Mouse (Mus musculus) midbrain, embryonic 13.5 days (tissue): Measurements from ENCODE around the gene Fbxo42. TPM values are rescaled to one million over a fixed set of nuclear protein-coding genes. Genes with fewer than 3 reads are reported as not detected.

Source experiments
- ATAC-seq: fragments of 200-750 bp; cut with Nextera tagmentation; 2 replicates; pipeline ENCODE4 v1.8.0; 2017; ENCODE audit warnings: mild to moderate bottlenecking, moderate TSS enrichment, moderate library complexity
- H3K27ac ChIP-seq: fragments of 300-500 bp; sonication (generic); 2 replicates; pipeline ENCODE4 v1.5.1; 2015; ENCODE audit warnings: inconsistent platforms, mild to moderate bottlenecking, moderate library complexity
- H3K27me3 ChIP-seq: fragments of 300-500 bp; sonication (generic); 2 replicates; pipeline ENCODE4 v1.6.1; 2015; ENCODE audit warnings: mild to moderate bottlenecking, inconsistent platforms
- H3K36me3 ChIP-seq: fragments of 300-500 bp; sonication (generic); 2 replicates; pipeline ENCODE4 v1.6.1; 2015; ENCODE audit warnings: mild to moderate bottlenecking, inconsistent platforms
- H3K4me1 ChIP-seq: fragments of 300-500 bp; sonication (generic); replicated peaks from 2 replicates; pipeline ENCODE4 v1.6.1; 2015; ENCODE audit warnings: inconsistent platforms
- H3K4me2 ChIP-seq: fragments of 300-500 bp; sonication (generic); replicated peaks from 2 replicates; pipeline ENCODE4 v1.6.1; 2015; ENCODE audit warnings: moderate library complexity, mild to moderate bottlenecking, inconsistent platforms
- H3K4me3 ChIP-seq: fragments of 300-500 bp; sonication (generic); replicated peaks from 2 replicates; pipeline ENCODE4 v1.5.1; 2015; ENCODE audit warnings: mild to moderate bottlenecking, inconsistent platforms
- H3K9ac ChIP-seq: fragments of 300-500 bp; sonication (generic); replicated peaks from 2 replicates; pipeline ENCODE4 v1.6.1; 2015; ENCODE audit warnings: mild to moderate bottlenecking, inconsistent platforms
- H3K9me3 ChIP-seq: fragments of 300-500 bp; sonication (generic); 2 replicates; pipeline ENCODE4 v1.6.1; 2016; ENCODE audit warnings: mild to moderate bottlenecking, inconsistent platforms
- WGBS: fragments of 180-500 bp; shearing (Covaris S2); methylation state at CpG from one replicate; pipeline ENCODE4 v1.1.7; 2015; 5-methylcytosine and 5-hydroxymethylcytosine counted together
- polyA plus RNA-seq: library from polyadenylated mRNA; unstranded; fragments of >200 nt; fragmentation: Nextera tagmentation; extraction: Ambion mirVana; gene quantifications from 2 replicates; pipeline ENCODE4 v1.2.1, GENCODE M21; 2015

Gene Fbxo42
- polyA plus RNA-seq, 1 experiment from 2014 or later = 26.3 TPM

- peaks cover 46% of the 10 kb centered on the region for H3K27me3 ChIP-seq
- ATAC-seq = no peak
These were observed 87.9 kb downstream of the Fbxo42 start for GRCm38 (mm10) chr4:141235537-141236111.

GRCm38 (mm10) chr4:141236856-141237255, 89.1 kb downstream of the Fbxo42 start:
- H3K4me1 ChIP-seq = peaks cover 22% of the 10 kb centered on the region
- no peak overlapping the region for H3K27ac ChIP-seq
- WGBS = 84% methylated on average over 3 of the region's 3 CpGs
- H3K4me3 ChIP-seq = no peak overlapping the region
- H3K36me3 ChIP-seq = no peaks in the 10 kb centered on the region
- H3K4me2 ChIP-seq = no peak overlapping the region
- no peak for ATAC-seq
- H3K9ac ChIP-seq = no peak overlapping the region
- H3K9me3 ChIP-seq = no peaks in the 10 kb centered on the region
- peaks cover 58% of the 10 kb centered on the region for H3K27me3 ChIP-seq

More at GRCm38 (mm10) chr4:141235537-141236111, 87.9 kb downstream of the Fbxo42 start:
- Histone ChIP-seq H3K27ac (no peak overlapping the region), H3K9me3 (no peaks in the 10 kb centered on the region), H3K4me2 (no peak overlapping the region), H3K4me3 (no peak overlapping the region), H3K9ac (no peak overlapping the region), H3K36me3 (no peaks in the 10 kb centered on the region), H3K4me1 (peaks cover 19% of the 10 kb centered on the region)
- WGBS = 82% methylated on average over 6 of the region's 6 CpGs

- Histone ChIP-seq H3K27me3 (peaks cover 77% of the 10 kb centered on the region), H3K9me3 (no peaks in the 10 kb centered on the region), H3K9ac (peak overlapping the region; percentile 42; the same call in 1 of the 2 replicates), H3K27ac (no peak overlapping the region), H3K4me2 (peak overlapping the region; percentile 64), H3K36me3 (no peaks in the 10 kb centered on the region), H3K4me1 (peaks cover 34% of the 10 kb centered on the region), H3K4me3 (peak overlapping the region; percentile 36)
- 4% methylated on average over 20 of the region's 20 CpGs for WGBS
- ATAC-seq = no peak
These were observed 91.0 kb downstream of the Fbxo42 start for GRCm38 (mm10) chr4:141238492-141239387.

GRCm38 (mm10) chr4:141239388-141240125, 91.8 kb downstream of the Fbxo42 start, which contains the start of gene Arhgef19:
Gene Arhgef19, plus strand, starts transcription at chr4:141239499.
- Histone ChIP-seq H3K9ac (peak within 1 kb of the TSS; percentile 42; the same call in 1 of the 2 replicates), H3K27ac (no peak within 1 kb of the TSS), H3K36me3 (no peaks in the 10 kb centered on the region), H3K9me3 (no peaks in the 10 kb centered on the region), H3K4me1 (peaks cover 38% of the 10 kb centered on the region), H3K27me3 (peaks cover 84% of the 10 kb centered on the region), H3K4me2 (peak within 1 kb of the TSS; percentile 64), H3K4me3 (peak within 1 kb of the TSS; percentile 36)
- WGBS = 2% methylated on average over 31 of the region's 31 CpGs
- peak; percentile 85 for ATAC-seq

- Histone ChIP-seq H3K36me3 (no peaks in the 10 kb centered on the region), H3K4me3 (no peak overlapping the region), H3K4me1 (peaks cover 47% of the 10 kb centered on the region), H3K4me2 (no peak overlapping the region), H3K9ac (no peak overlapping the region), H3K27me3 (peaks cover 93% of the 10 kb centered on the region), H3K9me3 (no peaks in the 10 kb centered on the region), H3K27ac (no peak overlapping the region)
- ATAC-seq = no peak
- 3% methylated on average over 14 of the region's 14 CpGs for WGBS
These were observed 92.9 kb downstream of the Fbxo42 start for GRCm38 (mm10) chr4:141240617-141241016.

- 31% methylated on average over 15 of the region's 15 CpGs for WGBS
- peaks cover 96% of the 10 kb centered on the region for H3K27me3 ChIP-seq
- no peak for ATAC-seq
- H3K36me3 ChIP-seq = no peaks in the 10 kb centered on the region
- H3K4me1 ChIP-seq = peaks cover 59% of the 10 kb centered on the region
- H3K4me3 ChIP-seq = no peak overlapping the region
- H3K27ac ChIP-seq = no peak overlapping the region
- no peaks in the 10 kb centered on the region for H3K9me3 ChIP-seq
- H3K4me2 ChIP-seq = no peak overlapping the region
- H3K9ac ChIP-seq = no peak overlapping the region
These were observed 94.1 kb downstream of the Fbxo42 start for GRCm38 (mm10) chr4:141241861-141242260.

GRCm38 (mm10) chr4:141242651-141243241, 95.0 kb downstream of the Fbxo42 start:
- Histone ChIP-seq H3K4me3 (no peak overlapping the region), H3K4me1 (peaks cover 68% of the 10 kb centered on the region), H3K9ac (0 out of 2 replicates have a peak overlapping the region, but pooled peaks have one; percentile 24), H3K27ac (no peak overlapping the region), H3K9me3 (no peaks in the 10 kb centered on the region), H3K4me2 (no peak overlapping the region; the same call in 1 of the 2 replicates), H3K36me3 (no peaks in the 10 kb centered on the region), H3K27me3 (peaks cover 98% of the 10 kb centered on the region)
- ATAC-seq = no peak
- 4% methylated on average over 11 of the region's 11 CpGs for WGBS

GRCm38 (mm10) chr4:141243636-141244035, 95.9 kb downstream of the Fbxo42 start:
- no peak overlapping the region for H3K9ac ChIP-seq
- WGBS = 74% methylated on average over 5 of the region's 5 CpGs
- H3K27me3 ChIP-seq = peaks cover 99% of the 10 kb centered on the region
- no peaks in the 10 kb centered on the region for H3K9me3 ChIP-seq
- no peak overlapping the region for H3K27ac ChIP-seq
- H3K4me2 ChIP-seq = no peak overlapping the region
- ATAC-seq = no peak
- H3K4me3 ChIP-seq = no peak overlapping the region
- H3K36me3 ChIP-seq = no peaks in the 10 kb centered on the region
- H3K4me1 ChIP-seq = peaks cover 74% of the 10 kb centered on the region

GRCm38 (mm10) chr4:141244401-141244800, 96.7 kb downstream of the Fbxo42 start:
- Histone ChIP-seq H3K9me3 (no peaks in the 10 kb centered on the region), H3K27me3 (peaks cover 99% of the 10 kb centered on the region), H3K4me3 (no peak overlapping the region), H3K36me3 (no peaks in the 10 kb centered on the region), H3K9ac (no peak overlapping the region), H3K27ac (peak overlapping the region; percentile 84), H3K4me1 (peaks cover 66% of the 10 kb centered on the region), H3K4me2 (peak overlapping the region; percentile 17; the same call in 1 of the 2 replicates)
- peak; percentile 10; the same call in 1 of the 2 replicates for ATAC-seq
- 39% methylated on average over 5 of the region's 5 CpGs for WGBS

- H3K27me3 ChIP-seq = peaks cover 98% of the 10 kb centered on the region
- H3K4me2 ChIP-seq = peak overlapping the region; percentile 17
- peaks cover 61% of the 10 kb centered on the region for H3K4me1 ChIP-seq
- H3K9ac ChIP-seq = peak overlapping the region; percentile 57; the same call in 1 of the 2 replicates
- no peaks in the 10 kb centered on the region for H3K9me3 ChIP-seq
- H3K36me3 ChIP-seq = no peaks in the 10 kb centered on the region
- H3K4me3 ChIP-seq = no peak overlapping the region
- ATAC-seq = peak; percentile 60
- peak overlapping the region; percentile 84 for H3K27ac ChIP-seq
- WGBS = 15% methylated on average over 9 of the region's 9 CpGs
These were observed 97.3 kb downstream of the Fbxo42 start for GRCm38 (mm10) chr4:141244931-141245425.
